Mouse (Mus musculus) heart, embryonic 12.5 days (tissue): ENCODE data around the gene Gse1. TPM values are rescaled to one million over a fixed set of nuclear protein-coding genes. Genes with fewer than 3 reads are reported as not detected.

Experiments used
- ATAC-seq: fragments of 200-750 bp; cut with Nextera tagmentation; 2 replicates; pipeline ENCODE4 v1.8.0; 2017; ENCODE audit warnings: moderate TSS enrichment, moderate library complexity; ENCODE audit not compliant: insufficient number of reproducible peaks, low FRiP score
- H3K27ac ChIP-seq: fragments of 300-500 bp; sonication (generic); 2 replicates; pipeline ENCODE4 v1.5.1; 2016; ENCODE audit warnings: mild to moderate bottlenecking, moderate library complexity; ENCODE audit not compliant: poor library complexity, severe bottlenecking
- H3K27me3 ChIP-seq: fragments of 300-500 bp; sonication (generic); replicated peaks from 2 replicates; pipeline ENCODE4 v1.6.1; 2016; ENCODE audit warnings: mild to moderate bottlenecking, moderate library complexity
- H3K36me3 ChIP-seq: fragments of 300-500 bp; sonication (generic); 2 replicates; pipeline ENCODE4 v1.6.1; 2016; ENCODE audit warnings: mild to moderate bottlenecking, moderate library complexity
- H3K4me1 ChIP-seq: fragments of 300-500 bp; sonication (generic); replicated peaks from 2 replicates; pipeline ENCODE4 v1.6.1; 2016; ENCODE audit warnings: mild to moderate bottlenecking
- H3K4me2 ChIP-seq: fragments of 300-500 bp; sonication (generic); 2 replicates; pipeline ENCODE4 v1.6.1; 2016; ENCODE audit warnings: mild to moderate bottlenecking, moderate library complexity
- H3K4me3 ChIP-seq: fragments of 300-500 bp; sonication (generic); 2 replicates; pipeline ENCODE4 v1.5.1; 2016; ENCODE audit warnings: mild to moderate bottlenecking
- H3K9ac ChIP-seq: fragments of 300-500 bp; sonication (generic); 2 replicates; pipeline ENCODE4 v1.6.1; 2016; ENCODE audit warnings: mild to moderate bottlenecking, moderate library complexity
- H3K9me3 ChIP-seq: fragments of 300-500 bp; sonication (generic); replicated peaks from 2 replicates; pipeline ENCODE4 v1.6.1; 2016; ENCODE audit warnings: mild to moderate bottlenecking, moderate library complexity
- WGBS: fragments of 180-500 bp; shearing (Covaris S2); methylation state at CpG from one replicate; pipeline ENCODE4 v1.1.7; 2016; 5-methylcytosine and 5-hydroxymethylcytosine counted together
- polyA plus RNA-seq: library from polyadenylated mRNA; unstranded; fragments of >200 nt; fragmentation: Nextera tagmentation; extraction: Ambion mirVana; gene quantifications from 2 replicates; pipeline ENCODE4 v1.2.1, GENCODE M21; 2016

Gene Gse1
- polyA plus RNA-seq, 1 experiment from 2014 or later = 14.0 TPM

GRCm38 (mm10) chr8:120190107-120190809 is 38.0 kb upstream of the Gse1 start:
- Histone ChIP-seq H3K9me3 (0 out of 2 replicates have a peak, but pooled peaks cover 5% of the 10 kb centered on the region), H3K9ac (no peak overlapping the region), H3K36me3 (no peaks in the 10 kb centered on the region), H3K4me3 (no peak overlapping the region), H3K27ac (no peak overlapping the region), H3K4me2 (no peak overlapping the region), H3K4me1 (peaks cover 30% of the 10 kb centered on the region), H3K27me3 (no peaks in the 10 kb centered on the region)
- no peak for ATAC-seq
- WGBS = 78% methylated on average over 17 of the region's 17 CpGs

- WGBS = 31% methylated on average over 20 of the region's 20 CpGs
- peak overlapping the region; percentile 58 for H3K4me2 ChIP-seq
- 0 out of 2 replicates have a peak, but pooled peaks cover 5% of the 10 kb centered on the region for H3K9me3 ChIP-seq
- peak; percentile 83 for ATAC-seq
- peak overlapping the region; percentile 17; the same call in 1 of the 2 replicates for H3K9ac ChIP-seq
- no peaks in the 10 kb centered on the region for H3K27me3 ChIP-seq
- peaks cover 24% of the 10 kb centered on the region for H3K4me1 ChIP-seq
- no peaks in the 10 kb centered on the region for H3K36me3 ChIP-seq
- peak overlapping the region; percentile 16 for H3K4me3 ChIP-seq
- peak overlapping the region; percentile 83 for H3K27ac ChIP-seq
Measured at GRCm38 (mm10) chr8:120190810-120191413, 37.3 kb upstream of the Gse1 start.

GRCm38 (mm10) chr8:120191633-120192032 is 36.6 kb upstream of the Gse1 start:
- no peak overlapping the region for H3K4me2 ChIP-seq

GRCm38 (mm10) chr8:120192118-120192517 is 36.1 kb upstream of the Gse1 start:
- no peak for ATAC-seq
- no peak overlapping the region for H3K4me3 ChIP-seq
- H3K36me3 ChIP-seq = no peaks in the 10 kb centered on the region
- no peak overlapping the region for H3K27ac ChIP-seq
- H3K27me3 ChIP-seq = no peaks in the 10 kb centered on the region
- H3K4me1 ChIP-seq = peaks cover 14% of the 10 kb centered on the region
- no peak overlapping the region for H3K9ac ChIP-seq
- H3K9me3 ChIP-seq = 0 out of 2 replicates have a peak, but pooled peaks cover 5% of the 10 kb centered on the region
- H3K4me2 ChIP-seq = no peak overlapping the region
- WGBS = 87% methylated on average over 5 of the region's 5 CpGs

More at GRCm38 (mm10) chr8:120191633-120192032, 36.6 kb upstream of the Gse1 start:
- H3K9me3 ChIP-seq = 0 out of 2 replicates have a peak, but pooled peaks cover 5% of the 10 kb centered on the region
- H3K27me3 ChIP-seq = no peaks in the 10 kb centered on the region
- peak overlapping the region; percentile 83 for H3K27ac ChIP-seq
- H3K4me1 ChIP-seq = peaks cover 17% of the 10 kb centered on the region
- no peak for ATAC-seq
- WGBS = 68% methylated on average over 5 of the region's 5 CpGs
- H3K4me3 ChIP-seq = no peak overlapping the region
- no peak overlapping the region for H3K9ac ChIP-seq
- H3K36me3 ChIP-seq = no peaks in the 10 kb centered on the region

GRCm38 (mm10) chr8:120201351-120201750 is 26.9 kb upstream of the Gse1 start:
- Histone ChIP-seq H3K4me1 (peaks cover 23% of the 10 kb centered on the region), H3K27me3 (no peaks in the 10 kb centered on the region; the same call in 1 of the 2 replicates), H3K36me3 (no peaks in the 10 kb centered on the region), H3K27ac (no peak overlapping the region), H3K4me2 (no peak overlapping the region), H3K4me3 (no peak overlapping the region), H3K9me3 (peaks cover 9% of the 10 kb centered on the region), H3K9ac (no peak overlapping the region)
- 79% methylated on average over 6 of the region's 6 CpGs for WGBS
- no peak for ATAC-seq

- no peak overlapping the region for H3K4me2 ChIP-seq
- WGBS = 34% methylated on average over 3 of the region's 3 CpGs
- H3K27ac ChIP-seq = no peak overlapping the region
- no peaks in the 10 kb centered on the region; the same call in 1 of the 2 replicates for H3K27me3 ChIP-seq
- H3K4me3 ChIP-seq = no peak overlapping the region
- ATAC-seq = peak; percentile 5; the same call in 1 of the 2 replicates
- peaks cover 23% of the 10 kb centered on the region for H3K4me1 ChIP-seq
- H3K9ac ChIP-seq = no peak overlapping the region
- H3K9me3 ChIP-seq = peaks cover 9% of the 10 kb centered on the region
- no peaks in the 10 kb centered on the region for H3K36me3 ChIP-seq
Measured at GRCm38 (mm10) chr8:120202546-120202945, 25.7 kb upstream of the Gse1 start.

- H3K4me1 ChIP-seq = peaks cover 23% of the 10 kb centered on the region
Measured at GRCm38 (mm10) chr8:120204736-120205360, 23.4 kb upstream of the Gse1 start.

GRCm38 (mm10) chr8:120205916-120206315 is 22.3 kb upstream of the Gse1 start:
- no peak for ATAC-seq
- Histone ChIP-seq H3K27me3 (no peaks in the 10 kb centered on the region; the same call in 1 of the 2 replicates), H3K9me3 (no peaks in the 10 kb centered on the region), H3K4me3 (no peak overlapping the region), H3K36me3 (no peaks in the 10 kb centered on the region), H3K4me1 (peaks cover 32% of the 10 kb centered on the region), H3K27ac (no peak overlapping the region), H3K9ac (no peak overlapping the region), H3K4me2 (no peak overlapping the region)
- WGBS = 80% methylated on average over 9 of the region's 9 CpGs

More at GRCm38 (mm10) chr8:120204736-120205360, 23.4 kb upstream of the Gse1 start:
- H3K4me3 ChIP-seq = no peak overlapping the region
- H3K27me3 ChIP-seq = no peaks in the 10 kb centered on the region; the same call in 1 of the 2 replicates
- no peak overlapping the region for H3K9ac ChIP-seq
- H3K36me3 ChIP-seq = no peaks in the 10 kb centered on the region
- H3K9me3 ChIP-seq = peaks cover 5% of the 10 kb centered on the region
- no peak overlapping the region for H3K27ac ChIP-seq
- ATAC-seq = peak; percentile 23; the same call in 1 of the 2 replicates
- no peak overlapping the region for H3K4me2 ChIP-seq
- 59% methylated on average over 7 of the region's 7 CpGs for WGBS

GRCm38 (mm10) chr8:120207364-120207763 is 20.9 kb upstream of the Gse1 start:
- WGBS = 78% methylated on average over 8 of the region's 8 CpGs
- ATAC-seq = no peak
- Histone ChIP-seq H3K9ac (no peak overlapping the region), H3K4me2 (no peak overlapping the region), H3K27ac (no peak overlapping the region), H3K27me3 (no peaks in the 10 kb centered on the region; the same call in 1 of the 2 replicates), H3K9me3 (no peaks in the 10 kb centered on the region), H3K36me3 (no peaks in the 10 kb centered on the region), H3K4me3 (no peak overlapping the region), H3K4me1 (peaks cover 34% of the 10 kb centered on the region)

- Histone ChIP-seq H3K9me3 (no peaks in the 10 kb centered on the region), H3K4me1 (peaks cover 29% of the 10 kb centered on the region), H3K4me2 (no peak overlapping the region), H3K27ac (no peak overlapping the region), H3K4me3 (no peak overlapping the region), H3K9ac (no peak overlapping the region), H3K27me3 (no peaks in the 10 kb centered on the region; the same call in 1 of the 2 replicates), H3K36me3 (no peaks in the 10 kb centered on the region)
- ATAC-seq = no peak
- 77% methylated on average over 11 of the region's 11 CpGs for WGBS
Measured at GRCm38 (mm10) chr8:120208113-120208512, 20.1 kb upstream of the Gse1 start.

GRCm38 (mm10) chr8:120211345-120211744 is 16.9 kb upstream of the Gse1 start:
- H3K27ac ChIP-seq = no peak overlapping the region
- H3K4me2 ChIP-seq = no peak overlapping the region
- WGBS = 3% methylated on average over 4 of the region's 4 CpGs
- H3K36me3 ChIP-seq = no peaks in the 10 kb centered on the region
- no peak for ATAC-seq
- H3K4me1 ChIP-seq = peaks cover 43% of the 10 kb centered on the region
- H3K4me3 ChIP-seq = no peak overlapping the region
- no peaks in the 10 kb centered on the region for H3K27me3 ChIP-seq
- H3K9ac ChIP-seq = no peak overlapping the region
- H3K9me3 ChIP-seq = no peaks in the 10 kb centered on the region
